Mouse (Mus musculus) hindbrain, embryonic 12.5 days (tissue): ENCODE data around the gene Dock8. TPM values are rescaled to one million over a fixed set of nuclear protein-coding genes. Genes with fewer than 3 reads are reported as not detected.

Source experiments
- ATAC-seq: fragments of 200-750 bp; cut with Nextera tagmentation; 2 replicates; pipeline ENCODE4 v1.8.0; 2017; ENCODE audit warnings: moderate TSS enrichment; ENCODE audit not compliant: low FRiP score
- H3K27ac ChIP-seq: fragments of 300-500 bp; sonication (generic); 2 replicates; pipeline ENCODE4 v1.5.1; 2016; ENCODE audit warnings: mild to moderate bottlenecking
- H3K27me3 ChIP-seq: fragments of 300-500 bp; sonication (generic); 2 replicates; pipeline ENCODE4 v1.6.1; 2016; ENCODE audit warnings: mild to moderate bottlenecking
- H3K36me3 ChIP-seq: fragments of 300-500 bp; sonication (generic); 2 replicates; pipeline ENCODE4 v1.6.1; 2016; ENCODE audit warnings: mild to moderate bottlenecking
- H3K4me1 ChIP-seq: fragments of 300-500 bp; sonication (generic); 2 replicates; pipeline ENCODE4 v1.6.1; 2016
- H3K4me2 ChIP-seq: fragments of 300-500 bp; sonication (generic); replicated peaks from 2 replicates; pipeline ENCODE4 v1.6.1; 2016; ENCODE audit warnings: mild to moderate bottlenecking
- H3K4me3 ChIP-seq: fragments of 300-500 bp; sonication (generic); 2 replicates; pipeline ENCODE4 v1.5.1; 2016; ENCODE audit warnings: mild to moderate bottlenecking
- H3K9ac ChIP-seq: fragments of 300-500 bp; sonication (generic); 2 replicates; pipeline ENCODE4 v1.6.1; 2016; ENCODE audit warnings: mild to moderate bottlenecking, moderate library complexity
- H3K9me3 ChIP-seq: fragments of 300-500 bp; sonication (generic); replicated peaks from 2 replicates; pipeline ENCODE4 v1.6.1; 2016; ENCODE audit warnings: mild to moderate bottlenecking
- WGBS: fragments of 180-500 bp; shearing (Covaris S2); methylation state at CpG from one replicate; pipeline ENCODE4 v1.1.7; 2016; 5-methylcytosine and 5-hydroxymethylcytosine counted together
- polyA plus RNA-seq: library from polyadenylated mRNA; unstranded; fragments of >200 nt; fragmentation: Nextera tagmentation; extraction: Ambion mirVana; gene quantifications from 2 replicates; pipeline ENCODE4 v1.2.1, GENCODE M21; 2016

Gene Dock8
- polyA plus RNA-seq, 1 experiment from 2014 or later, result 0.80 TPM

DNA sequence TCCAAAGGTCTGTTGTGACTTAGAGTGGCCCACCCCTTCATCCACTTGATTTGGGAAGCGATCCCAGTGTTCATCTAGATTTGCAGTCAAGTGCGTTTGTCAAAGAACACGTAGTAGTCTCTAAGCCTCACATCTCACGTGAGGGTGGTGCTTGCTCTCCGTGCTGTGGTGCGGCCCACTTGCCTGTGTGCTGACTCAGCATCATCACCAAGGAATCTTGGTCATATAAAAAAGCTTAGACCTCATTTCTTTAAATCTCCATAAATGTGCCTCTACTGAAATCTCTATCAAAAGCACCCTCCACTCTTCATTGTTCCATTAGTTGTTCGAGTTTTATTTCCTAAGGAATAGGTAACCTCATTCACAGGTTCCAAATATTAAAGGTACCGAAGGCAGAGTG is 107.0 kb downstream of the Dock8 start:
- no peak for ATAC-seq
- Histone ChIP-seq H3K4me3 (no peak overlapping the region), H3K4me1 (no peaks in the 10 kb centered on the region), H3K27me3 (no peaks in the 10 kb centered on the region), H3K27ac (no peak overlapping the region), H3K9me3 (no peaks in the 10 kb centered on the region), H3K4me2 (no peak overlapping the region), H3K36me3 (no peaks in the 10 kb centered on the region), H3K9ac (no peak overlapping the region)
- WGBS, result 88% methylated on average over 8 of the region's 8 CpGs

DNA sequence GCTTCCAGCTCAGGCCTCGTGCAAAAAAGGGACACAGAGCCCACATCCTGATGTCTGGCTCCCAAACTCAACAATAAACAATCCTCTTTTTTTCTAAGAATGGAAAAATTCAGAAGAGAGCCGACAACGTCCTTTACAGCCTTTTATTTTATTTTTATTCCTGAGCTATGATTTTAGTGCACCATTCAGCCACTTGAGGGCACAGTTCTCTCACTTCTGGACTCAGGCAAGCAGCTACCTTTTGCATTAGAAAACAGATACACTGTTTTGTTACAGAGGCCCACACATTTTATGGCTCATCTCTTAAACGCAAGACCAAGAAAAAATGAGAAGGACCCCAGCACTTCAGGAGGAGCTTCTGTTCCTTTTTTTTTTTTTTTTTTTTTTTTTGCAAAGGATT is 108.1 kb downstream of the Dock8 start:
- Histone ChIP-seq H3K9ac (no peak overlapping the region), H3K9me3 (no peaks in the 10 kb centered on the region), H3K4me2 (no peak overlapping the region), H3K27ac (no peak overlapping the region), H3K36me3 (no peaks in the 10 kb centered on the region), H3K27me3 (no peaks in the 10 kb centered on the region), H3K4me1 (no peaks in the 10 kb centered on the region), H3K4me3 (no peak overlapping the region)
- WGBS, result 46% methylated on average over 4 of the region's 4 CpGs
- ATAC-seq, result no peak

DNA sequence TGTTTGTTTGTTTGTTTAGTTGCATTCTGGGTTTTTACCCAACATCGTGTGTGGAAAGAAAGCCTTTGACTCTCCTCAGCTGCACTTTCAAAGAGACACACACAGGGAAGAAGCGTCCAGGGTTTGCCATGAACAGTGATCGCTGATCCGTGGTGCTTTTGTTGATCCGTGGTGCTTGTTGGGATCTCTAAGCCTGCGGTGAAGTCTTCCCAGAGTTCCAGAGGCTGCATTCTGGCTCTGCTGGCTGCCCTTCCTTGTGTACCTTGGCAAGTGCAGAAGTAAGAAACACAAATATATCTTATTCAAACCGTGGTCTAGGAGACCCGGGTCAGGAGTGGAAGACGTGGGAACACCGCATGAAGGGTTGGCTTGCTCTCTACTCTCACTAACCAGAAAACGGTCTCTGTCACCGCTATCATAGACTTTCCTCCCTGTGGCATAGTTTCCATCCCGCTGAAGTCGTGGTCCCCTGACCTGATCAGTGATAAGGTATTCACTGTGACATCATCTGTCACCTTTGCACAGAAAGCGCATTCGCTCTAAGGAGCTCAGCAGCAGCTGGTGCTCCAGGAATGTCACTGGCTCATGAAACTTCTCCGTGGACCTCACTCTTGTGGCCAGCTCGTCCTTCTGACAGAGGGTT is 112.4 kb downstream of the Dock8 start:
- Histone ChIP-seq H3K4me3 (no peak overlapping the region), H3K9me3 (no peaks in the 10 kb centered on the region), H3K27ac (no peak overlapping the region), H3K4me1 (no peaks in the 10 kb centered on the region), H3K36me3 (no peaks in the 10 kb centered on the region), H3K27me3 (no peaks in the 10 kb centered on the region), H3K9ac (no peak overlapping the region), H3K4me2 (no peak overlapping the region)
- no peak for ATAC-seq
- WGBS, result 62% methylated on average over 18 of the region's 18 CpGs

DNA sequence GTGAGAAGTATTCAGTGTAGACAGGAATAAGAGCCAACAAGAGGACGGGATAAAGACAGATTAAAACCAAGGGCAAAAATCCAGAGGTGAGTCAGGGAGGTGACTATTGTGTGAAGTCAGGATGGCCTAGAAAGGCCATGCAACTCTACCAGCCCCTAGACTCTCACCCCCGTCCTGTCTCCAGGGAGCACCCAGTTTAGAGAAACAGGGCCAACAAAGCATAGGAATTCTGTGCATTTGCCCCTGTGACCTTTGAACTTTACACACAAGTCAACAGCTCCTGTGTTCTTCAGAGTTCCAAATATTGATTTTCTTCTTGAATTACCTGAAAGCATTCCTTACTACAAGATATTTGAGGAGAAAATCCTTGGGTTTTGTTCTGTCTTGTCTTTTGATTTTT is 117.6 kb downstream of the Dock8 start:
- no peak overlapping the region for H3K4me2 ChIP-seq
- WGBS, result 53% methylated on average over 2 of the region's 2 CpGs
- ATAC-seq, result no peak
- no peak overlapping the region for H3K4me3 ChIP-seq
- no peaks in the 10 kb centered on the region for H3K27me3 ChIP-seq
- no peaks in the 10 kb centered on the region for H3K36me3 ChIP-seq
- H3K4me1 ChIP-seq, result no peaks in the 10 kb centered on the region
- H3K9me3 ChIP-seq, result no peaks in the 10 kb centered on the region
- H3K27ac ChIP-seq, result no peak overlapping the region
- H3K9ac ChIP-seq, result no peak overlapping the region

DNA sequence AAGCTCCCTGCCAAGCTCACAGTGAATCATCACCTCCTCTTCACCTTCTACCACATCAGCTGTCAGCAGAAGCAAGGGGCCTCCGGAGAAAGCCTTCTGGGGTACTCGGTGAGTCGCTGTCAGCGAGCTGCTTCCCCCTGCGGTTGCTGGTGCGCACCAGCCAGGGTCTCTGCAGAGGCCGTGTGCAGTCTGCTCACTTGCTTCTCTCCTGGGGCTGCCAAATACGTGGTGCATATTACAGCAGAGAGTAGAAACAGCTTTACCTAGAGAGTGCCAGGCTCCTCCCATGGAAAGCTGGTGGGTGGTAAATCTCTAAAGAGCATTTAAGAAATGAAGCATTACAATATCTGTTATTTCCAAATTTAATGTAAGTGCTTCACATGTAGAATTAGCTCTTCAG is 123.1 kb downstream of the Dock8 start:
- H3K27me3 ChIP-seq, result no peaks in the 10 kb centered on the region
- no peak overlapping the region for H3K9ac ChIP-seq
- 62% methylated on average over 8 of the region's 8 CpGs for whole genome bisulfite sequencing
- no peak overlapping the region for H3K27ac ChIP-seq
- no peak overlapping the region for H3K4me3 ChIP-seq
- no peak for ATAC-seq
- no peaks in the 10 kb centered on the region for H3K4me1 ChIP-seq
- no peaks in the 10 kb centered on the region for H3K9me3 ChIP-seq
- H3K36me3 ChIP-seq, result no peaks in the 10 kb centered on the region
- H3K4me2 ChIP-seq, result no peak overlapping the region

DNA sequence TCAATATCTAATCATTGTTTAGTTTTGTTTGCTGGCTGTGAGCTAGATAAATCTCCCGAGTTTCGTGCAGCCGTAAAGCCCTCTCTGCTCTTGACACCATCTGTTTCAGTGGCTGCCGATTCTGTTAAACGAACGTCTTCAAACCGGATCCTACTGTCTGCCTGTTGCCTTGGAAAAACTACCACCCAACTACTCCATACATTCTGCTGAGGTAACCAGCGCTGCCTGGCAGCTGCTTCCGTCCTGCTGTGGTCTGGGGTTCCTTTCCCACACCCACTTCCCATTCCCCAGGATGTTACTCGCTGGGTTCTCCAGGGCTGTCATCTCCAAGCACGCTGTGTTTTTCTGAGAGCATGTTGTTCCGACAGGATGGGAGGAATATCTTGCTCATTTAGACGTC is 123.7 kb downstream of the Dock8 start:
- Histone ChIP-seq H3K4me2 (no peak overlapping the region), H3K27ac (no peak overlapping the region; the same call in 1 of the 2 replicates)
- 79% methylated on average over 13 of the region's 13 CpGs for WGBS

DNA sequence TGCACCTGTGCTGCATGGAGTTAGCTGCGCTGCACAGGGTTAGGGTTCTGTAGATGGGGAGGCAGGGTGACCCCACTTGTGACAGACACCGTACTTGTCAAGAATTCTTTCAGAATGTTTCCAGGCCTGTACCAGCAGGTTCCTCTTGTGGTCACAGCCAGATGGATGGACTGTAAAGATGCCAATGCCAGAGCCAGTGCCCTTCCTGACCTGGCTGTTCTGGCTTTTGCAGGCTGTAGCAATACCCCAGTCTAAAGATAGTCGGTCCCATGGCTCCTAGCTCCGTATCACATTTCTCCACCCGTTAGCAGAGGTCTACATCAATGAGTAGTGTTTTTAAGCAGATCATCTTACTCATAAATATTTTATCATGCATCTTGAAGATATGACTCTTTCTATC is 124.1 kb downstream of the Dock8 start:
- Histone ChIP-seq H3K27ac (no peak overlapping the region), H3K4me1 (no peaks in the 10 kb centered on the region), H3K4me3 (no peak overlapping the region), H3K9me3 (no peaks in the 10 kb centered on the region), H3K36me3 (no peaks in the 10 kb centered on the region), H3K27me3 (no peaks in the 10 kb centered on the region), H3K4me2 (no peak overlapping the region), H3K9ac (no peak overlapping the region)
- ATAC-seq, result no peak
- 88% methylated on average over 5 of the region's 5 CpGs for WGBS

More for the DNA sequence above, 123.7 kb downstream of the Dock8 start:
- H3K4me1 ChIP-seq, result no peaks in the 10 kb centered on the region
- no peak overlapping the region for H3K9ac ChIP-seq
- no peaks in the 10 kb centered on the region for H3K9me3 ChIP-seq
- ATAC-seq, result no peak
- no peak overlapping the region for H3K4me3 ChIP-seq
- no peaks in the 10 kb centered on the region for H3K27me3 ChIP-seq
- no peaks in the 10 kb centered on the region for H3K36me3 ChIP-seq

DNA sequence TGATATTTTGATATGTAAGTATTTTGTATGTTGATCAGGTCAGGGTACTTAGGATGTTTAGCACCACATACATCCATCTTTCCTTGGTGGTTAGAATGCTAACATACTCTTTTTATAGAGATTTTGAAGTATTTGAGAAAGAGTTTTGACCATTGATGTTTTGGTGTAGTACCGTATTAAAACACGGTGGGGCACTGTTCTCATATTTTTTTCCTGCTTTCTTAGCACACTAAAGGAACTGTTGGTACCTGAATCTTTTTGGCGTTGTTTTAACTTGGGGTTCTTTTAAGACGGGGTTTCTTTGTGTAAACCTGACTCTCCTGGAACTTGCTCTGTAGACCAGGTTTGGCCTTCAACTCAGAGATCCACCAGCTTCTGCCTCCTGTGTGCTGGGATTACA is 133.0 kb downstream of the Dock8 start:
- Histone ChIP-seq H3K4me3 (no peak overlapping the region), H3K9ac (no peak overlapping the region), H3K9me3 (no peaks in the 10 kb centered on the region), H3K36me3 (no peaks in the 10 kb centered on the region), H3K27ac (no peak overlapping the region), H3K27me3 (no peaks in the 10 kb centered on the region), H3K4me2 (no peak overlapping the region), H3K4me1 (no peaks in the 10 kb centered on the region)
- WGBS, result 14% methylated on average over 4 of the region's 4 CpGs
- no peak for ATAC-seq

DNA sequence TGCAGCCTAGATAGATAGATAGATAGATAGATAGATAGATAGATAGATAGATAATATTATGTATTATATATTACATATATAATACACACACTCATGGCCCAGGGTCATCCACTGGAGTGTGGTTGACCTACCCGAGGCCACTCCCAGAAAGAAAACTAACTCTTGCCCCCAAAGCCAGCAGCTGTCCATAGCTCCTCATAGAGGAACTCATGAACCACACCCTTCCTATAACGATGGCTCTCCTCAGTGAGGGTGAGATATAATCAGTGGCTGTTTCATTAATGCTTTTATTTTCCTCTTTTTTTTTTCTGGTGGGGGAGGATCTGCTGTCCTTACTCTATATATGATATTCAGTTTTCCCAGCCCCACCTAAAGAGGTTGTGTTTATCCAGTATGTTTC is 134.6 kb downstream of the Dock8 start:
- Histone ChIP-seq H3K27ac (no peak overlapping the region), H3K9me3 (no peaks in the 10 kb centered on the region), H3K36me3 (no peaks in the 10 kb centered on the region), H3K4me3 (no peak overlapping the region), H3K9ac (no peak overlapping the region), H3K4me1 (no peaks in the 10 kb centered on the region), H3K27me3 (no peaks in the 10 kb centered on the region), H3K4me2 (no peak overlapping the region)
- 85% methylated on average over 2 of the region's 2 CpGs for WGBS
- no peak for ATAC-seq

DNA sequence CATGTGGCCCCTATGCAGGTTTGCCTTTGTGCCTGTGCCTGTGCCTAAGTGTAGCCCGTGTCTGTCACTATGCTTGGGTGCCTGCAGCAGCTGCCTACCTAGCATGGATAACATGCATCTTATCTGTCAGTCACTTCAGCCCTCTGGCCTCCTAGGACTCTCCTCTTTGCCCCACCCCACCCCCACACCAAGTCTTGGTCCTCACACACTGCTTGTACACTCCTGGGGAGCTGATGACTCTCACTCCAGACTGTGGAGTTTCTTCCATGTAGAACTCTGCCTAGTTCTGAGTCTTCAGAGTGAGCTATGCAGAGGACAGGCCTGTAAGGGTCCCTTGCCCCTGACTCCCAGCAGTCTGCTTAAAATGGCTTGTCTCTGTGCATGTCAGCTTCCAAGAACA is 136.8 kb downstream of the Dock8 start:
- Histone ChIP-seq H3K4me2 (no peak overlapping the region), H3K9ac (no peak overlapping the region), H3K4me1 (no peaks in the 10 kb centered on the region), H3K27ac (no peak overlapping the region), H3K9me3 (no peaks in the 10 kb centered on the region), H3K4me3 (no peak overlapping the region), H3K36me3 (no peaks in the 10 kb centered on the region), H3K27me3 (no peaks in the 10 kb centered on the region)
- ATAC-seq, result no peak
- 77% methylated on average over 1 of the region's 1 CpGs for WGBS

DNA sequence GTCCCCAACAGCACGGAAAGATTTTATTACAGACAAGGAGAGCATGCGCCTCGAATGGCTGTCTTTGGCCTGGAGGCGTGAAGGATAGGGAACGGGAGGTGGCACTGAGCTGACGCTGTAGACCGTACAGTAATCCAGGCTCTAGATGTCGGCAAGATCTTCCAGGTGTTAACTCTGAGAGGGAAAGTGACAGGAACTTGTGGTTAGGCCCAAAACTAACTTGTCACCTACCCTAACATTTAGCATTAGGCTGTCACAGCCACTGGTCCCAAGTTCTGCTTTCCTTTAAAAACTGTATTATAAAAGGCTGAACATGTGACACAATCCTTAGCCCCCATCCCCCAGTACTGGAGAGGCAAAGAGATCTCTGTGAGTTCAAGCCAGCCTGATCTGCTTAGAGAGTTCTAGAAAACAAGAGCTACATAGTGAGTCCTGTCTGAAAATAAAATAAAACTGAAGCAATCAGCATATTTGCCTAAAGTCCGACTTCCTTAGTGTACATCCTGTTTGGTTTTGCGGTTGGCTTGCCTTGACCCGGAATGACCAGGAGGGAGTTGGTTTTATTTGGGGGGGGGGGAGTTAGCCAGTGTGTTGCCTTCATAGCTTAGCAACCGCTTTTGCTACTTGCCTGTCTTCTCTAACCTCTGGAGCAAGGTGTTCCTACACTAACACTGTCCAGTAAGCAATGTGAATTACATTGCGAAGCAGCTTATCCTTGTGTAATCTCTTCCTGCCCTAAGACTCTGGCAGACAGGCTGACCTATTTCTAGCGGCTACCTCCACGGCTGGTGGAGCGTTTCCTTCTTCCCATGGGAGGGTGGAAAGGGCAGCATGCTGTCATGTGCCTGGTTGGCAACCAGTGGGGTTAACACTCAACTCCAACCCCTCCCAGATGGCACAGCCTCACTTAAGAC is 138.8 kb downstream of the Dock8 start:
- ATAC-seq, result no peak

DNA sequence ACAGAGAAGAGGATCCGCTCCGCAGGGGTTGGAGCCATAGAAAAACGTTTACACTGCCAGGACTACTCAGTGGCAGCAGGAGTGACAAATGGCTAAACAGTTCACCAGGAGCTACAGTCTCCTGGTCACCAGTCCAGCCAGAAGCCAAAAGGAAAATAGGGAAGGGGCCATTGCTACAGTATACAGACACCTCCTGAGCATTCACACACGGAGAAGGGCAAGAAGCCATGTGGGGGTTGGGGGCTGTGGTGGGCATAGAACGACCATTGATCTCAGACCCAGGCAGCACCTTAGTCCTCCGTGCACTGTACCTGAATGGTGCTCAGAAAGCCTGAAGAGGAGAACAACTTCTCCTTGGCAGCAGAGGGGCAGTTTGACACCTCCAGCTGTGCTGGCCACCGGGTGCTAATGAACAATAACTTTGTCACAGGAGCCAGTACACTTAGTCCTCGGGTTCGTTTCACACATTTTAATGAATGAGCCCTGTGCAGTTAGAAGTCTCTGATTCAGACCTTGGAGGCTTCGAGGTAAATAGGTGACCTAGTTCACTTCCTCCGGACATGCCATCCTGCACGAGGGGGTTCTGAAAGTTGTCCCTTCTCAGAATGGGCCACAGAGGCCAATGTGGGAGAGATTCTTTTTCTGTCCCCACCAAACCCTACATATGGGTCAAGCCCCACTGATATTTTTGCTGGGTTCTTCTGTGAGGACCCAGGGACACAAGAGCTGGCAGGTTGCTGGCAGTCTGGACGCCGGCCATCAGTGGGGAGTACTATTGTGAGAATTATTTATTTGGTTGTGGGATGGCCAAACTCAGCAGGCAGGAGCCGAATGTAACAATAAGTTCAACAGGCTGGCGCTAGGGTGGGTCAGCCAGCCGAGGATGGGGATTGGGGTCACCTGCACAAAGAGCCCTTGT is 145.0 kb downstream of the Dock8 start:
- Histone ChIP-seq H3K27ac (no peak overlapping the region), H3K4me1 (peaks cover 4% of the 10 kb centered on the region), H3K9ac (no peak overlapping the region), H3K9me3 (no peaks in the 10 kb centered on the region), H3K4me3 (no peak overlapping the region), H3K4me2 (no peak overlapping the region), H3K27me3 (peaks cover 3% of the 10 kb centered on the region; the same call in 1 of the 2 replicates), H3K36me3 (no peaks in the 10 kb centered on the region)
- ATAC-seq, result no peak
- 45% methylated on average over 17 of the region's 17 CpGs for WGBS

More for the DNA sequence above, 138.8 kb downstream of the Dock8 start:
- Histone ChIP-seq H3K27ac (no peak overlapping the region), H3K4me2 (no peak overlapping the region), H3K9me3 (no peaks in the 10 kb centered on the region), H3K27me3 (no peaks in the 10 kb centered on the region), H3K9ac (no peak overlapping the region), H3K4me3 (no peak overlapping the region), H3K36me3 (no peaks in the 10 kb centered on the region), H3K4me1 (no peaks in the 10 kb centered on the region)
- WGBS, result 80% methylated on average over 16 of the region's 16 CpGs
